Mouse (Mus musculus) E14TG2a.4 (cell line): ENCODE data around the gene Ccdc149.

ENCODE experiments used
- H3K27me3 ChIP-seq: 2 replicates; pipeline ENCODE4 v1.6.1; 2014; ENCODE audit warnings: low read length, control low read depth; ENCODE audit not compliant: insufficient read depth
- H3K36me3 ChIP-seq: 2 replicates; pipeline ENCODE4 v1.6.1; 2014; ENCODE audit warnings: low read length, control low read depth; ENCODE audit not compliant: insufficient read depth
- H3K4me1 ChIP-seq: replicated peaks from 2 replicates; pipeline ENCODE4 v1.6.1; 2014; ENCODE audit warnings: low read depth, low read length, control low read depth
- H3K4me3 ChIP-seq: replicated peaks from 2 replicates; pipeline ENCODE4 v1.5.1; 2014; ENCODE audit warnings: mild to moderate bottlenecking, low read length
- H3K9me3 ChIP-seq: 2 replicates; pipeline ENCODE4 v1.6.1; 2014; ENCODE audit warnings: low read length, control low read depth
- CTCF ChIP-seq: conservative IDR thresholded peaks from 2 replicates; pipeline ENCODE4 v1.5.1; 2014; ENCODE audit warnings: low read length
- NANOG ChIP-seq: IDR thresholded peaks from 2 replicates; pipeline ENCODE4 v1.6.1; 2014; ENCODE audit warnings: borderline replicate concordance, low read length, mixed read lengths
- POU5F1 ChIP-seq: IDR thresholded peaks from 2 replicates; pipeline ENCODE4 v1.6.1; 2014; ENCODE audit warnings: low read length, borderline replicate concordance

The Ccdc149 gene

DNA sequence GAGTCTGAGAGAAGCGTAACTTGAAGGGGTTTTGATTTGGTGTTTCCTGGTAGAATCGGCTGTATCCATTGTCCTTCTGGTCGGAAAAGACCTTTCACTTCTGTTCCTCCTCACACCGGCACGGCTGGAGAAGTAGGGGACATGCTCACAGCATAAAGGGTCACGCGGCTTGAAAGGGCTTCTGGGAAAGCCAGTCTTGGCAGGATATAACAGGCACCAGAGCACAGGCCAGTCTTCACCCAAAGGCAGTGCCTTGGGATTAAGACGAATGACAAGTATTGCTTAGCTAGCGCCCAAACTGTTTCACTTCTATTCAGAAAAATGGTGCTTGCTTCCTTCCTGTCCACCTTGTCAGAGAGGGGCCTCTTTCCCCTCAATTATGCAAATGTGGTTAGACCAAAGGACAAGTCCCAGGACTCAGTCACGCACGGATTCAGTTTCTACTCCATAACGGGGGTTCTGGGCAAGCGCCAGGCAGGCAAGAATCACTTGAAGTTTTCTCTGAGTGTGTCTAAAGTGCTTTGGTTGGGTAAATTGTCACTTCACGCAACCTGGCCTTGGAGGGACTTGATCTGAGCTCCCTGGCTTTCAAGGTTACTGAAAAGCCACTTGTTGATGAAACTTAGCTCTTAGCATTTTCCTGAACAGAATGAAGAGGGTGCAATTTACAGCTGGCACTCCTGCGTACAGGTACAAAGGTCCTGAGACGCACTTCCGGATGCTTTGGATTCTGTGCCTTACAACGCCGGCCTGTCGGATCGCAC, 110.9 kb downstream of the Ccdc149 start:
- Histone ChIP-seq H3K4me1 (peaks cover 7% of the 10 kb centered on the region; the same call in 1 of the 2 replicates), H3K27me3 (peaks cover 28% of the 10 kb centered on the region), H3K36me3 (no peaks in the 10 kb centered on the region), H3K9me3 (no peaks in the 10 kb centered on the region), H3K4me3 (no peak overlapping the region)
- TF ChIP-seq POU5F1, result no peak

DNA sequence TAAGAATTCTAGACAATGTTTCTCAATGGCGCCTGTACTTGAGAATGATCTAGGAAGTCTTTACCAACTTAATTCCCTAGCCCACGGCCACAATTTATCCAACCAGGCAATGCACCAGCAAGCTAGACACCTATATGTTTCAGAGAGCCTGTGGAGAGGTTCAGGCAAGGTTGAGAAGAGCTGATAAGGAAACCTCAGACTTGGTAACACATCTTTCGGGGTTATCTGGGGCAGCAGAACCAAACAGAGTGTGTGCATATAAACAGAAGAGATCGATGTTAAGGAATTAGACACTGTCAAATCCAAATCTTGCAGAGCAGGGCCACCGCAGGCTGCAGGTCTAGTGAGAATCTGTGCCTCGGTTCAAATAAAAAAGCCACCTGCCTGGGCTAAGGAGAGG, 113.2 kb downstream of the Ccdc149 start:
- peaks cover 16% of the 10 kb centered on the region for H3K27me3 ChIP-seq
- TF ChIP-seq POU5F1 (no peak), CTCF (no peak), NANOG (no peak)
- no peaks in the 10 kb centered on the region for H3K36me3 ChIP-seq
- H3K4me3 ChIP-seq, result no peak overlapping the region
- no peaks in the 10 kb centered on the region for H3K9me3 ChIP-seq
- peaks cover 7% of the 10 kb centered on the region; the same call in 1 of the 2 replicates for H3K4me1 ChIP-seq

DNA sequence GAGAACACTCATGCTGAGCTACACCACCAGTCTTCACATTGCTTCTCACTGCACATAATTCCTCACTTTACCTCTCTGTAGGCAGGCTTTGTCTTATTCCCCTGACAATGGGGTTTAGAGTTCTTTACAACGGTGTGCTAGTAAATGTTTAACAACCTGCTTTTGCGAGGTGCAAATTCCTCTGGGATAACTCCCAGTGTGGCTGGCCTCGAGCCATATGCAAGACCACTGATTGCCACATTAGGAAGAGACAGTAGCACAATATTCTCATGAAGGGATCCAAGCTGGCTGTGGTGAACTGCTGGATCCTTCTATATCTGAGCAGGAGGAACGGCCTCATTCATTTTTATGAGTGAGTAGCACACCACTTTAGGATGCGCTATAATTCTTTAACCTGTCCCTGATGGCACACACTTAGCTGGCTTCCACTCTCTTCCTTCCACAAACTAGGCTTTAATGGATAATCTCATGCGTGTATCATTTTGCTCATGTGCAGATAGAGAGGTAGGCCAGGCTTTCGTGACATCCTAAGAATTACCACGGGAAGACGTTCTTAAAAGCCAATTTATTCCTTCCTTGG, 114.1 kb downstream of the Ccdc149 start:
- TF ChIP-seq POU5F1 (no peak), CTCF (no peak), NANOG (no peak)
- Histone ChIP-seq H3K36me3 (no peaks in the 10 kb centered on the region), H3K4me1 (peaks cover 7% of the 10 kb centered on the region; the same call in 1 of the 2 replicates), H3K9me3 (no peaks in the 10 kb centered on the region), H3K4me3 (no peak overlapping the region), H3K27me3 (peaks cover 17% of the 10 kb centered on the region)

DNA sequence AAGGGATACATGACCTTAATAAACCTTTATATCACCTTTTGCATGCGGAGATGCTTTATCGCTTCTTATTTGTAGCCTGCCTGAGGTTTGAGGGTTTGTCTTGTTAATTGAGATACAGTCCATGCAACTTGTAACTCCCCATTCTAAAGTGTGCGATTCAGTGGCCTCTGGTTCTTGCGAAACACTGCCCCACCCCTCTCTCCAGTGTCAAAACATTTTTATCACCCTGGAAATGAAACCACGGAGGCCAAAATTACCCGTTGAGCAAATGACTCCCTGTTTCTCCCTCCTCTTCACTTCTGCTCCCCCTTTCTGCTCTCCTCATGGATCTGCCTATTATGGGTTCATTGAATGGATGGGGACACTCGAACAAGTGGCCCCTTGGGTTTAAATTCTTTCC, 115.7 kb downstream of the Ccdc149 start:
- Histone ChIP-seq H3K36me3 (no peaks in the 10 kb centered on the region), H3K27me3 (peaks cover 14% of the 10 kb centered on the region), H3K4me1 (peaks cover 5% of the 10 kb centered on the region; the same call in 1 of the 2 replicates), H3K4me3 (no peak overlapping the region), H3K9me3 (no peaks in the 10 kb centered on the region)
- no peak for TF ChIP-seq POU5F1
- TF ChIP-seq NANOG, result no peak
- TF ChIP-seq CTCF, result no peak

DNA sequence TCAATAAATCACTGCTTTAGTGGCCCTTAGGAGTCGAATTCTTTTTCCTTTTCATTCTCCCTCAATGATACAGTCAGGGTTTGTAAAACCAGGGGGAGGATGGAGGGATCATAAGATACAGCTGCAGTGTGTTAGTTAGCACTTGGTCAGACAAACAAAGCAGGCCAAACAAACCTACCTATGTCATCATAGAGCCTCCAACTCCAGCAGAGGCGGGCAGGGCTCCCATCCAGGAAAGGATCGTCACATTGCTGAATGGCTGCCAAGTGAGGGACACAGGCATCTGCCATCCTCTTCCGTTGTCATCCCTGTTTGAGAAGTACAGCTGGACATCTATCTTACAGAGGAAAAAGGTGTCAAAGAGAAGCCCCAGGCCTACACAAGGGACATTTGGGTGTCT, 116.9 kb downstream of the Ccdc149 start:
- H3K4me1 ChIP-seq, result no peaks in the 10 kb centered on the region
- H3K27me3 ChIP-seq, result peaks cover 12% of the 10 kb centered on the region
- H3K9me3 ChIP-seq, result no peaks in the 10 kb centered on the region
- H3K36me3 ChIP-seq, result no peaks in the 10 kb centered on the region
- TF ChIP-seq POU5F1 (no peak), CTCF (no peak), NANOG (no peak)
- H3K4me3 ChIP-seq, result no peak overlapping the region

DNA sequence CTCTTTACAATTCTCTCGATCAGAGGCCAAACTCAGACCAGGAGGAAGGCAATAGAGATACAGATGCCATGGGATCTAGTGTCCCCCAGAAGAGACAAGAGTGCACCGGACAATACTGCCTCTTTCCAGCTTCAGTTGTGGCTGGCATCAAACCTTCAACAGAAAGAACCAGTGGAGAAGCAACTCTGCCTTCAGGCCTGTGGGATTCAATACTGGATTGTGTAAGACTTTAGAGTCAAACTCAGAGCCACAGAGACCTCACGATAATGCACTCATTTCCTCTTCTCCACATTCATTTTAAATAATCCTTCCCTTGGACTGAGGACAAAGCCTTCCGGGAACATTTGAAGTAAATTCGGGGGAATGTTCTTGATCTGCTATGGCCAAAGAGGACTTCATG, 118.6 kb downstream of the Ccdc149 start:
- Histone ChIP-seq H3K36me3 (no peaks in the 10 kb centered on the region), H3K27me3 (peaks cover 8% of the 10 kb centered on the region), H3K4me3 (no peak overlapping the region), H3K4me1 (no peaks in the 10 kb centered on the region), H3K9me3 (no peaks in the 10 kb centered on the region)
- TF ChIP-seq CTCF (no peak), POU5F1 (no peak), NANOG (no peak)

DNA sequence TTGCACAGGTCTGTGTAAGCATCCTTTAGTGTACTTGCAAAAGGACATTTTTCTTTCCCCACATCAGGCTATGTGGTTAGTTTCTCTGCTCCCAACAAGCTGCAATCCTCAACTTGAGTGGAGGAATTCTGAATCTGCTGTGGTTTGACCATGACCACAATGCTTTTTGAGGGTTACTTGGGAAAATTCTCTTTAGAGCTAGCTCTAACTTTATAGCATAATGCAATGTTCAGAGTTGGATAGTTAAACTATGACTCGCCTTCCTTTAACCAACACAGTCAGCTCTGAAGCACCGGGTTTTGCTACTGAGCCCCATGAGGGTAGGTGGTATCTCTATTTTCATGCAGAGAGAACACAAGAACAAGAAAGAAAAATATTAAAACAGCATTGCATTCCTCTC, 119.8 kb downstream of the Ccdc149 start:
- no peaks in the 10 kb centered on the region for H3K36me3 ChIP-seq
- peaks cover 8% of the 10 kb centered on the region for H3K27me3 ChIP-seq
- no peak overlapping the region for H3K4me3 ChIP-seq
- no peaks in the 10 kb centered on the region for H3K9me3 ChIP-seq
- TF ChIP-seq POU5F1 (no peak), CTCF (no peak), NANOG (no peak)
- H3K4me1 ChIP-seq, result no peaks in the 10 kb centered on the region

DNA sequence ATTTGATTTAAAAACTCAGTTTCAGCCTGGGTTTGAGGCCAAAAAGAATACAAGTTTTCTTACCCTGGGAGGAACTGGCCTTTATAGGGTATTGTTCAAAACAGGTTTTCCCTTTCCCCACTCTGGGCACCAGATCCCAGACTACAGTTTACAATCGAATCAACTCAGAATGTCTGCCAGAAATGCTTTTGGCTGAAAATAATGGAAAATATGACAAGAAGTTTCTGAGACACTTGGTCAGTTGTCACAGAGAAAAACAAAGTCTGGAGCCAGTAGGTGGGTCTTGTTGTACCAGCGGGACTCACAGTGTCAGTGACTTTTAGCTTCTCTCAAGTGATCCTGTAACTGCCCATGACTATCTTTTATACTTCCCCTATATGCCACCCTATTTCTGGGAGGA, 120.9 kb downstream of the Ccdc149 start:
- Histone ChIP-seq H3K4me1 (no peaks in the 10 kb centered on the region), H3K27me3 (peaks cover 8% of the 10 kb centered on the region), H3K4me3 (no peak overlapping the region), H3K36me3 (no peaks in the 10 kb centered on the region), H3K9me3 (no peaks in the 10 kb centered on the region)
- TF ChIP-seq POU5F1, result no peak
- no peak for TF ChIP-seq NANOG
- TF ChIP-seq CTCF, result no peak
